Mouse (Mus musculus) right cerebral cortex, postnatal 36 days (tissue): ENCODE results near the gene Ptrh2.

Experiments
- DNase-seq, 2 experiments: peaks; one replicate each; pipeline ENCODE4 v3.0.0; 2022; ENCODE audit warnings: low spot score in 2 of 2, mixed read lengths in 1 of 2

Gene Ptrh2

GRCm38 (mm10) chr11:86683395-86684125 lies at the start of gene Ptrh2, which contains the start of gene Vmp1:
TSS of gene Ptrh2 (plus strand) at chr11:86683985.
TSS of gene Vmp1 (minus strand) at chr11:86683836.
- DNase-seq = peak; percentile 86 to 91

- DNase-seq = no peak
Observed at GRCm38 (mm10) chr11:86634396-86634795, 49.4 kb upstream of the Ptrh2 start.

DNA sequence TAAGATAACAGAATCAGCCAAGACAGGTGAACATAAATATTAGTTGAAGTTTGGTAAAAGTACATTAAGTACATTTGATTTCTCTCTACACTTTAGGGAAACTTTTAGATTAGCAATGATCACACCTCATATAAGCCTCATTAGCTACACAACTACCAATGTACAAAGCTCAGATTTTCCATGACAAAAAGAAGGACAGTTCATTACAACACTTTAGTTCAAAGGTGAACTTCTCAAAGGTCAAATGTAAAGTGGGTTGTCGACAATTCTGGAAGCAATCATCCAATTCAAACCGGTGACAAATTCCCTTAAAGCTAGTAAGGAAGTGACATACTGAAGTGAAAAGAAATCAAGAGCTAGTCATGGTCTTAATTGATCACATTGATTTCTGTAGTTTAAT lies 46.1 kb upstream of the Ptrh2 start:
- no peak for DNase-seq

DNA sequence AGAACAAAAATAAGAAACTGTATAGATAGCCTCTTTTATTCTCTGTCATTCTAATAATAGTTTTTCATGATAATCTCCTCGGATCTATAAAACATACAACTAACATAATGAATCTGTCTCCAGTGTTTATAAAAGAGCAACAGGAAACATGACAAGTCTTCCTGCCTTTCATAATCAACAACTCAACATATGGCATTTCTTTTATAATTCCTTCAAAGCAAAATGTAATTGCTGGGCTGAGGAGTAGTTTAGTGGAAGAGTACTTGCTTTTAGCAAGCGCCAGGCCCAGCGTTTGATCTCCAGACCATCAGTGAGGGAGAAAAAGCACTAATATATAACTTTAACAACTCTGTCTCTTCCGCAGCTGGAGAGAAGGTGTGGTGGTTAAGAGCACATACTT lies 42.1 kb upstream of the Ptrh2 start:
- DNase-seq = no peak

DNA sequence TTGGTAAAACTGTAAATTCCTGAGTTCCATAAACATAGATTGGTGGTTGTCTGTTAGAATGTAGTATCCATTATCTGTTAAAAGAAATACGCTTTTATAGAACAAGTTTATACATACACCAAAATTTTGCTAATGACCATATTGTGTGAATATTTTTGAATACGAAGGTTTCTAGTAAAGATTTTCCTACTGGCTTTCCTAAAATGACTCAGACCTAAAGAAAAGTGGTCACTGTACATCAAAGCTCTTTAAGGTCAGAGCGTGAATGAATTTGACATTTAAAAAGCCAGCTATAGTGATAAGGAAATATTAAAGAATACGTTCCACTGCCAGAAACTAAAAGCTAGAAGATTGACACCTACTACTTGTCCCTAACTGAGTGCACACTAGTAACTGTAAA lies 39.2 kb upstream of the Ptrh2 start:
- no peak for DNase-seq

- DNase-seq = no peak
Observed at GRCm38 (mm10) chr11:86646136-86646834, 37.5 kb upstream of the Ptrh2 start.

GRCm38 (mm10) chr11:86646885-86647459 lies 36.8 kb upstream of the Ptrh2 start:
- no peak for DNase-seq

GRCm38 (mm10) chr11:86647706-86648447 lies 35.9 kb upstream of the Ptrh2 start:
- DNase-seq = no peak

DNA sequence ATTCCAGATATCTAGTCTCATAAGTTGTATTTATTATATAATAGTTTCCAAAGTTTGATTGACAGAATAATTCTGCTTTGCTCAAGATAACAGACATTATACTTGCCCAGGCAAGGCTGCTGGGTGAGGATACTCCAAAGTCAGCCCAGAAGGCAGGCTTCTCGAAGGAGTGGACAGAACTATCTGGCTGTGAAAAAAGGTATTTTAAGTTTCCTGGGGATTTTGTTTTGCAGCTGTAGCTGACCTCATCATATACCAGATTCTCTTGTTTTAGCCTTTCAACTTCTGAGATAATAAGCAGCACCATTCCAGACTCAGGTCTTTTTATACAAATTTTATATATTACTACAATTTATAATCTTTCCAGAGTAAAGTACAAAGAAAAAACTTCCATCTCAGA lies 34.2 kb upstream of the Ptrh2 start:
- DNase-seq = no peak

DNA sequence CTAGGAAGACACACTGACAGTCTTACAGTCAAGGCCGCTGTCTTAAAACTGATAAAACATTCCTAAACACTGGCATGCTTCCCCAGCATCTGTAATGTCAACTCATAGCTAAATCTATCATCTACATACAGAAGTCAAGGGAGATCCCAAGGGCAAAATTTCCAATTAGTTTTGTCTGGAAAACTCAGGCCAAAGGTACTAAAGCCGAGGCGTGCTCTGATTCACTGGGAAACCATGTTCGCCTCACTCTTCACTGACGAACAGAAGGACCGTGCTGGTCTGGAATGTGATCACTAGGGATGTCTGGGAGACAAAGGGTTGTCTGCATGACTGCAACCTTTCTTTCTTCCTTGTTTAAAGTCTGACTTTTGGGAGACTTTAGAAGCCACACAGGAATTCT lies 33.1 kb upstream of the Ptrh2 start:
- DNase-seq = no peak

DNA sequence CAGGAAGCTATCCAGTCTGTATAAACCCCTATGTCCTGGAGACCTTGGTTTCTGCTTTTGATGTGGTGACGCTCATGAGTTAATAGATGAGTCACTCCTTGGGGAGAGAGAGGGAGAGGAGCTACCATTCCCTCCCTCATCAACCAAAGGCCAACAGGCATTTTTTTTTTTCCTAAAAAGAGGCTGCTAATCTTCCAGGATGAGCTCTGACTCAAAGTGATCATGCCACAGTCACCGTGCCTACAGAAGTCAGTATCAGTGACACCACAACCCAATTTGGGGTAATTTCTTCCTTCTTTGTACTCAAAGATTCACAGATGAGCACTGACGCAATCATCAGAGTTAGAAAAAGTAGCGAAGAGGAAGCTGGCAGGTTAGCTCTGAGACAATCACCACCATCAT lies 31.2 kb upstream of the Ptrh2 start:
- no peak for DNase-seq

DNA sequence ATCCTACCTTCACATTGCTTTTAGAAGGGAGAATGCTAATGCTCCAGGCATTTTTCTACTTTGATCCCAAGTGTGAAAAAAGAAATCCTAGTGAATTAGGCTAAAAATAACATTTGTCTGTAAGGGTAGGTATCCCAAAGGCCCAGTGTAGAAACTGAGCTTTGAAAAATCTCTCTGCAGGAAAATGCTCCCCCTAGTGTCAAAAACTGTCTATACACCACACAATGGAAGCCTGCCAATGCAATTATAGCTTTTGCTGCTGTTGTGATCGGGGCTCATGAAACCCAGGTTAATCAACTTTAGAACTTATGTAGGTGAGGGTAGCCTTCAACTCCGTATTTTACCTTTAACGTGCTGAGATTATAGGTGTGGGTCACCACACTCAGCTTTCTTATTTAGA lies 30.3 kb upstream of the Ptrh2 start:
- no peak for DNase-seq

DNA sequence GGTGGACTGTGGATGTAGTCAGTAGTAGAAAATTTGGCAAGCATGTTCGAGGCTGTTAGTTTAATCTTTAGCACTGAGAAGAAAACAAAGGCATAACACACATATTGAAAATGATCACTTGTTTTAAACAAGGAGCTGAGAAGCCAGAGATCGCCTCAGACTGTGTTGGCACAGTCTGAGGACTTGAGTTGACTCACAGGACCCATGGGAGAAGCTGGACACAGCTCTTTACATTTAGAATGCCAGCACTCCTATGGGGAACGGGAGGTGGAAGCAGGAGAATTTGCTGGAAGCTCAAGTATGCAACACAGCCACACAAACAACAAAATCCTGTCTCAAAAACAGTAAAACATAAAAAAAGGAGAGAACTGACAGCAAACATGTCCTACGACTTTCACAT lies 29.7 kb upstream of the Ptrh2 start:
- no peak for DNase-seq

- no peak for DNase-seq
Observed at GRCm38 (mm10) chr11:86655671-86656070, 28.1 kb upstream of the Ptrh2 start.

- DNase-seq = no peak
Observed at GRCm38 (mm10) chr11:86656849-86657567, 26.8 kb upstream of the Ptrh2 start.

GRCm38 (mm10) chr11:86657863-86658262 lies 25.9 kb upstream of the Ptrh2 start:
- DNase-seq = no peak

DNA sequence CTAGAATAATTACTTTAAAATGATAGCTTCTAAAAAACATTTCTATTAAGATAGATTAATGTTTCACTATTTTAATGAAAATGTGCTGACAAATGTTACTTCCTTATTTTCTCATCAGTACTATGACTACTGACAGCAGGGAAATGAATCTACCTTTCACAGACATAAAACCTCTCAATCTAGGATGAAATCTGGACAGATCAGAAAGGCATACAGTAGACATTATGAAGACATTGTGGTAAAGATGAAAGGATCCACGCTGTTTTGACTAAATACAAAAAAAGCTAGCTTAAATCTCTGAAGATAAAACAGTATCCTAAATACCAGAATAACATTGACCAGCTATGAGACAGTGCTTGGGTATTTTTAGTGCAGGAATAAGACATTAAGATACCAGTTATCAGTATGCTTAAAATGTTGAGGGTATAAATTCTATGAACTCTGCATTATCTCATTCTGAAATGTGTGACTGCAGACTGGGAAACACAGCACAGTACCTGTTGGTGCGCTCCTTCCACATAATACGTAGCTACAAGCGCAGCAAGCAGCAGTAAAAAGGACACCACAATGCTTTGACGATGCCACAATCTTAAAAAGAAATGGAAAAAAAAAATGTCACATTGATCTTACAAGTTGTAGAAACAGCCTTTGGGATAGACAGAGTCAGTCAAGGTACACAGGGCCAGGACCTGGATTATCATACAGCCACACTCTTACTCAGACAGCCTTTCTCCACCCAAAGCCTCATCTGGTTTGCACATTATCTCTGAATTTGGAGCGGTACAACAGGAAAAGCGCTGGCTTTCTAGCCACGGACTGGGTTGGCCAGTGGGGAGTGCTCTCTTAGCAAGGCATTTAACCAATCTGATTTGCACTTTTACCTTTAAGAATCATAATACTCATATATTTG lies 20.5 kb upstream of the Ptrh2 start:
- DNase-seq = no peak

DNA sequence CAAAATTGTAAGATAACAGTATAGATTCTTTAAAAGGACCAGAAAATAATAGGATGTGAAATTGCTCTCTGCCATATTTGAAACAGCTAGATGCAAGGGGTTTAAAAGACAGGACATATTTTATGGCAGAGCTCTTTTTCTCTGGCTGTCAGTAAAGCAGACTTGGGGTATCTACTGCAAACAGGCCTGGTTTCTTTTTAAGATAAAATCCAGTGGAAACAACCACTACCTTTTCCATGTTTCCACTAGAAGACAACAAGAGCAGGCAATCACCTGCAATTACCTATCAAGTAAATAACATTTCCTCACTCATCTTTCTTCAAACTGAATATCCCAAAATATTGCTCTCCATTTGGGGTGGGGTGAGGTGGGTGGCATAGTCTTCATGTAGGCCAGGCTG lies 19.8 kb upstream of the Ptrh2 start:
- DNase-seq = no peak

DNA sequence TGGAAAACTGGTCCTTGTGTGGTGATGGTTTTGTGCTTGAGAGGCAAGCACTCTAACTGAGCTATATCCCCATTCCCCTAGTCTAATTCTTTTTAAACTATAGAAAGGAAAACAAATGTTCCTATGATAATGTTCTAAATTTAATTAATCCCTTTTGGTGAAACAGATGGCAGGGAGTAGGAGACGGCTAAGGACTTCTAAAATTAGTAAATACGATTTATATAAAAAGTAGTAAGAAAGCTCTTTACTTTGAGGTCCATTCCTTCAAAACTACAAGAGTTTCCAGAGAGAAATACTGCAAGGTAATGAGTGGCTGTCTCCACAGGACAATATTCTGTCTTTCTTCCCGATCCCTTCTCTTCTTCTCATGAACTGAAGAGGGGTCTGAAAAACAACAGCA lies 19.4 kb upstream of the Ptrh2 start:
- no peak for DNase-seq

DNA sequence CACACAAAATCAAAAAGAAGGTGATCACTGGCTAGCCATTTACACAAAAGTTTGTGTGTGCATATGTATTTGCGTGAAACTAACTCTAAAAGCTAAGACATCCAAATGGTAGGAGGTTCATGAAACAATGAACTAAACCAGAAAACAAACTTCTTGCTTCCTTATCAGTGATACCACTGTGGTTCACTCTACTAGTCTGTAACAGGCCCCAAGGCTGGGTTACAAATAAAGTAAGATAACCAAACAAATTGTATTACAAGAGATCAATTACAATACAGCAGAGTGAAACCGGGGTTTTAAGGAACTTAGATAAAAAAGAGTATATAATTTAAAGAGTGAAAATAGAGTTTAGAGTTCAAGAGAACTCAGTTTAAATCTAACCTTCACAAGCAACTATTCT lies 16.2 kb upstream of the Ptrh2 start:
- no peak for DNase-seq

DNA sequence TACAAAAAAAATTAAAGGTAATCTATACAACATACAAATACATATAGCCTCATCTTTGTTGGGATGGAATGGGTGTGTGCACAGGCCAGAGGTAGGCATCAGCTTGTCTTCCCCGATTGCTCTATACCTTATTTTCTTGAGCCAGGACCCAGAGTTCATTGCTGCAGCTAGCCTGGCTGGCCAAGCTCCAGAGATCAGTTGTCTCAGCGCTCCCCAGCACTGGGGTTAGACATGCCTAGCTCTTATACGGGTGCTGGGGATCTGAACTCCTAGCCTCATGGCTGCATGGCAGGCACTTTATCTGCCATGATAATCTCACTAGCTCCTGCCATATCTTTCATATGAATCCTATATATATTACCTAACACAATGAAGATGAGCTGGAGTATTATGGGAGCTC lies 15.6 kb upstream of the Ptrh2 start:
- no peak for DNase-seq
